Mouse (Mus musculus): Measurements from ENCODE around the gene Snap23. TPM values are rescaled to one million over a fixed set of nuclear protein-coding genes. Genes with fewer than 3 reads are reported as not detected.

Gene Snap23
- total and polyA plus RNA-seq, 3 experiments, result 15.9 to 35.8 (median 23.0) TPM

- no peak overlapping the region for H3K9ac ChIP-seq (ENCODE audit: insufficient read depth, low read depth)
- no peaks in the 10 kb centered on the region for H3K79me2 ChIP-seq (replicated peaks; ENCODE audit: control insufficient read depth, extremely low read depth, insufficient read depth, poor library complexity, severe bottlenecking)
- DNase-seq (ENCODE audit: extremely low read depth), result no peak
- no peak overlapping the region for H3K4me2 ChIP-seq (ENCODE audit: insufficient read depth, low read depth, poor library complexity, severe bottlenecking)
- H3K4me1 ChIP-seq (ENCODE audit: control insufficient read depth in 1 of 2, insufficient read depth in 2 of 2), result peaks cover 3 to 13% of the 10 kb centered on the region in 2 experiments; a peak in 2 of 4 replicates
- TF ChIP-seq RAD21 (IDR thresholded peaks at IDR 0.05; ENCODE audit: low read depth, low read length) (no peak), POLR2A (IDR thresholded peaks at IDR 0.05; ENCODE audit: low read depth, low read length) (no peak), CTCF (conservative IDR thresholded peaks at IDR 0.05 in 1 of 2, IDR thresholded peaks at IDR 0.05 in 1 of 2; ENCODE audit: low read depth in 2 of 2, low read length in 2 of 2) (no peak), ZMIZ1 (IDR thresholded peaks at IDR 0.05; ENCODE audit: low read depth, low read length) (no peak), ZNF384 (IDR thresholded peaks at IDR 0.05; ENCODE audit: low read depth, low read length) (no peak), IRF4 (IDR thresholded peaks at IDR 0.05; ENCODE audit: low read depth, low read length) (no peak), SIN3A (IDR thresholded peaks at IDR 0.05; ENCODE audit: low read length) (no peak), CHD1 (IDR thresholded peaks at IDR 0.05; ENCODE audit: low read depth, low read length) (no peak), GABPA (IDR thresholded peaks at IDR 0.05; ENCODE audit: insufficient replicate concordance, low read depth, low read length) (no peak), JUND (conservative IDR thresholded peaks at IDR 0.05; ENCODE audit: low read depth, low read length) (no peak)
- no peaks in the 10 kb centered on the region for H3K9me3 ChIP-seq (replicated peaks; ENCODE audit: low read length)
- no peak overlapping the region for H3K27ac ChIP-seq (ENCODE audit: insufficient read depth, low read depth)
- in situ Hi-C loops (cut with MboI; ENCODE audit: low pct_ligation_motif_present, low pct_unique_long_range_greater_than_20kb, low sequenced_read_pairs), result no loop called here
- H3K27me3 ChIP-seq (replicated peaks), result no peaks in the 10 kb centered on the region
- no peak overlapping the region for H3K4me3 ChIP-seq (replicated peaks in 1 of 3; ENCODE audit: low read depth in 2 of 3, low read length in 2 of 3, poor library complexity in 1 of 3)
- H3K36me3 ChIP-seq (replicated peaks in 1 of 2; ENCODE audit: control insufficient read depth in 1 of 2, insufficient read depth in 1 of 2, low read length in 1 of 2), result no peaks in the 10 kb centered on the region
- dilution Hi-C loops (cut with MboI; ENCODE audit: extremely low pct_ligation_motif_present, extremely low pct_unique_long_range_greater_than_20kb, low sequenced_read_pairs), result no loop called here
Observed at GRCm38 (mm10) chr2:120630246-120630645, 62.8 kb downstream of the Snap23 start.

GRCm38 (mm10) chr2:120630655-120631054, 63.2 kb downstream of the Snap23 start:
- Histone ChIP-seq H3K79me2 (replicated peaks; ENCODE audit: control insufficient read depth, extremely low read depth, insufficient read depth, poor library complexity, severe bottlenecking) (no peaks in the 10 kb centered on the region), H3K4me2 (ENCODE audit: insufficient read depth, low read depth, poor library complexity, severe bottlenecking) (no peak overlapping the region), H3K4me1 (ENCODE audit: control insufficient read depth in 1 of 2, insufficient read depth in 2 of 2) (peaks cover 3 to 13% of the 10 kb centered on the region in 2 experiments; a peak in 2 of 4 replicates), H3K27ac (ENCODE audit: insufficient read depth, low read depth) (no peak overlapping the region), H3K27me3 (replicated peaks) (no peaks in the 10 kb centered on the region), H3K9me3 (replicated peaks; ENCODE audit: low read length) (no peaks in the 10 kb centered on the region), H3K36me3 (replicated peaks in 1 of 2; ENCODE audit: control insufficient read depth in 1 of 2, insufficient read depth in 1 of 2, low read length in 1 of 2) (no peaks in the 10 kb centered on the region), H3K9ac (ENCODE audit: insufficient read depth, low read depth) (no peak overlapping the region), H3K4me3 (replicated peaks in 1 of 3; ENCODE audit: low read depth in 2 of 3, low read length in 2 of 3, poor library complexity in 1 of 3) (no peak overlapping the region)
- dilution Hi-C loops (cut with MboI; ENCODE audit: extremely low pct_ligation_motif_present, extremely low pct_unique_long_range_greater_than_20kb, low sequenced_read_pairs) (no loop called here), in situ Hi-C loops (cut with MboI; ENCODE audit: low pct_ligation_motif_present, low pct_unique_long_range_greater_than_20kb, low sequenced_read_pairs) (no loop called here)
- DNase-seq (ENCODE audit: extremely low read depth), result no peak
- TF ChIP-seq EP300 (IDR thresholded peaks at IDR 0.05; ENCODE audit: low read length), result no peak
- TF ChIP-seq PAX5 (IDR thresholded peaks at IDR 0.05; ENCODE audit: low read length), result no peak

DNA sequence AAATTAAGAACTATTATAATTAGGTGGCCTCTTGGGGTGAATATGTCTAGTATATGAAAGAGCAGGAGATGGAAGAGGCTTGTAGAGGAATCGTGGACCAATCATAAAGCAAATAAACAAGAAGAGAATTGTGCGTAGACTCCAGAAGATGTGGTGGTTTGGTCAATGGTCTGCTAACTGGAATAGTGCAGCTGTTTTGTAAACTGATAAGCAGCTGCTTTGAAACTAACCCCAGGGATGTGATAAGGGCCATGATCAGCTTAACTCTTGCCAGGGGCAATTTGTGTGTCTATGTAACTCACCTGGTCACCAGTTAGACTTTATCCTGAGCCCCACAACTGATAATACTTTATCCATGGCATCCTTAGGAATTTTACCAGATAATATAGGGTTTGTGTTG, 64.0 kb downstream of the Snap23 start:
- no peak overlapping the region for H3K4me3 ChIP-seq (replicated peaks in 1 of 3; ENCODE audit: low read depth in 2 of 3, low read length in 2 of 3, poor library complexity in 1 of 3)
- H3K27me3 ChIP-seq (replicated peaks), result no peaks in the 10 kb centered on the region
- TF ChIP-seq IRF4 (IDR thresholded peaks at IDR 0.05; ENCODE audit: low read depth, low read length) (no peak), MAZ (IDR thresholded peaks at IDR 0.05; ENCODE audit: low read depth, low read length) (no peak), CHD2 (IDR thresholded peaks at IDR 0.05; ENCODE audit: low read length) (no peak)
- no peak overlapping the region for H3K9ac ChIP-seq (ENCODE audit: insufficient read depth, low read depth)
- dilution Hi-C loops (cut with MboI; ENCODE audit: extremely low pct_ligation_motif_present, extremely low pct_unique_long_range_greater_than_20kb, low sequenced_read_pairs) (no loop called here), in situ Hi-C loops (cut with MboI; ENCODE audit: low pct_ligation_motif_present, low pct_unique_long_range_greater_than_20kb, low sequenced_read_pairs) (no loop called here)
- no peaks in the 10 kb centered on the region for H3K36me3 ChIP-seq (replicated peaks in 1 of 2; ENCODE audit: control insufficient read depth in 1 of 2, insufficient read depth in 1 of 2, low read length in 1 of 2)
- no peak for DNase-seq (ENCODE audit: extremely low read depth)
- H3K79me2 ChIP-seq (replicated peaks; ENCODE audit: control insufficient read depth, extremely low read depth, insufficient read depth, poor library complexity, severe bottlenecking), result no peaks in the 10 kb centered on the region
- peaks cover 3 to 13% of the 10 kb centered on the region in 2 experiments; a peak in 2 of 4 replicates for H3K4me1 ChIP-seq (ENCODE audit: control insufficient read depth in 1 of 2, insufficient read depth in 2 of 2)
- H3K27ac ChIP-seq (ENCODE audit: insufficient read depth, low read depth), result no peak overlapping the region
- H3K9me3 ChIP-seq (replicated peaks; ENCODE audit: low read length), result no peaks in the 10 kb centered on the region
- H3K4me2 ChIP-seq (ENCODE audit: insufficient read depth, low read depth, poor library complexity, severe bottlenecking), result no peak overlapping the region

All from CH12.LX (cell line).